Mouse (Mus musculus): ENCODE measurements around the gene Carmil2. TPM values are rescaled to one million over a fixed set of nuclear protein-coding genes. Genes with fewer than 3 reads are reported as not detected.

The Carmil2 gene
- polyA plus RNA-seq, 1 experiment from 2014 or later: 1.4 TPM

DNA sequence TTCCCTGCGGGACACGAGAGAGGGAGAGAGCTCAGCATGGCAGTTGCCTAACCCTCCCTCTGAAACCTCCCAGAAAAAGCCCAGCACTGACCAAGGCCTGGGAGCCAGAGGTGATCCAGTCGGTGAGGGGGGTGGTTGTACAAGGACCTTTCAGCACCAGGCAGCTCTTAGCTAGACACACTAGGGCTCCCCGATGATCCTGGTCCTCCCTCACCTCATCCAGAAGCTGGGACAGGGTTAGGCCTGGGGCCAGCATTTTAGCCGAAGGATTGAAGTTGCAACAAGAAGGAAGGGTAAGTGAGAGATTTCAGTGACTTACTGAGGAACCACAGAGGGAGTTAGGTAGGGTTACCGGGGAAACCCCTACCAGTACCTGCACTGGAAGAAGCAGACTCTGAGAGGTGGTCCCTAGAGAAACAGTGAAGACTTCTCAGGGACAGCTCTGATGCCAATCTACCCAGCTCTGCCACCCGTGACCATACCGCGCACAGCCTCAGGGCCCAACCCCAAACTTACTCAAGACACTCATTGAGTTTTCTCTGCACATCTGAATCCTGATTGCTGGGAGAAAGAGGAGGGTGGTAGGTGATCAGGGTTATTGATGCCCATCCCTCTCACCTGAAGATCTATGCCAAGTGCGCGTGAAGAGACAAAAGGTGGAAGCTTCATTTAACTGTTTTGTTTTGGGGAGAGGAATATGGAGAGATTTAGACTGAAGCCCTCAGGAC is 13.6 kb downstream of the Carmil2 start:
- H3K4me2 ChIP-seq (ENCODE audit: low read depth, low read length): peak overlapping the region; percentile 67
- ATAC-seq (ENCODE audit: low read depth): no peak
- H3K27me3 ChIP-seq (replicated peaks; ENCODE audit: control insufficient read depth, insufficient read depth, low read length): no peaks in the 10 kb centered on the region
- H3K36me3 ChIP-seq (ENCODE audit: control insufficient read depth, insufficient read depth, low read length): peaks cover 41% of the 10 kb centered on the region
- H3K4me3 ChIP-seq (ENCODE audit: low read depth, low read length): peak overlapping the region; percentile 74
- H3K27ac ChIP-seq (replicated peaks; ENCODE audit: low read depth, low read length): no peak overlapping the region
- peak overlapping the region; percentile 67 for H3K9ac ChIP-seq (ENCODE audit: low read depth, low read length)
- DNase-seq (ENCODE audit: low spot score): no peak
- no peaks in the 10 kb centered on the region for H3K9me3 ChIP-seq (ENCODE audit: control insufficient read depth, low read length)
- 87% methylated on average over 11 of the region's 11 CpGs for WGBS
- peaks cover 6% of the 10 kb centered on the region; the same call in 1 of the 2 replicates for H3K4me1 ChIP-seq (ENCODE audit: control insufficient read depth, insufficient read depth, low read length)

DNA sequence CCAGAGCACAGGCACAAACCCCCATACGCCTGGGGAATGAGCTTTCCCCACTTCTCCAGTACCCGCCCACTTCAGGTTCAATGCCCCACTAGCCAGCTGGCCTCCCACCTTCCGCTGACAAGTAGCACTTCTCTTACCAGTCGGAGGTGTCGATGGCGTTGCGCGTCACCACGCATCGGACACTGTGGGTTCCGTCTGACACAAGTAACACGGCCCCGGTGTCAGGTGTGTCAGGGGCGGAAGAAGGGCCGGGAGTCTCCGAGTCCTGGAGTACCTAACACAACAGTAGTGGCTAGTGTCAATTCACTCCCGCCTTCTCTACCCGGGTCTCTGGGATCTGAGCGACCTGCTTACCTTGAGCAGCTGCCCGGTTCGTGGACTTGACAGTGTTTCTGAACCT is 14.5 kb downstream of the Carmil2 start:
- Histone ChIP-seq H3K36me3 (ENCODE audit: control insufficient read depth, insufficient read depth, low read length) (peaks cover 41% of the 10 kb centered on the region), H3K4me3 (ENCODE audit: low read depth, low read length) (peak overlapping the region; percentile 74), H3K27ac (replicated peaks; ENCODE audit: low read depth, low read length) (peak overlapping the region; percentile 93), H3K9ac (ENCODE audit: low read depth, low read length) (peak overlapping the region; percentile 67), H3K27me3 (replicated peaks; ENCODE audit: control insufficient read depth, insufficient read depth, low read length) (no peaks in the 10 kb centered on the region), H3K9me3 (ENCODE audit: control insufficient read depth, low read length) (no peaks in the 10 kb centered on the region), H3K4me1 (ENCODE audit: control insufficient read depth, insufficient read depth, low read length) (peaks cover 6% of the 10 kb centered on the region; the same call in 1 of the 2 replicates), H3K4me2 (ENCODE audit: low read depth, low read length) (peak overlapping the region; percentile 67)
- ATAC-seq (ENCODE audit: low read depth) (peak; percentile 35), DNase-seq (ENCODE audit: low spot score) (no peak)
- under 1% methylated on average over 21 of the region's 21 CpGs for WGBS

GRCm38 (mm10) chr8:105700966-105701824 is 15.1 kb downstream of the Carmil2 start, which contains the start of the genes Acd and Pard6a:
Gene Acd (minus strand): TSS chr8:105701102.
Gene Pard6a (plus strand): TSS chr8:105701148.
- H3K4me2 ChIP-seq (ENCODE audit: low read depth, low read length): peak within 1 kb of the TSS; percentile 67
- no peaks in the 10 kb centered on the region for H3K9me3 ChIP-seq (ENCODE audit: control insufficient read depth, low read length)
- H3K36me3 ChIP-seq (ENCODE audit: control insufficient read depth, insufficient read depth, low read length): peaks cover 41% of the 10 kb centered on the region
- H3K9ac ChIP-seq (ENCODE audit: low read depth, low read length): peak within 1 kb of the TSS; percentile 67
- peak; percentile 96 for DNase-seq (ENCODE audit: low spot score)
- peak; percentile 82 for ATAC-seq (ENCODE audit: low read depth)
- WGBS: 0% methylated on average over 53 of the region's 60 CpGs
- peak within 1 kb of the TSS; percentile 74 for H3K4me3 ChIP-seq (ENCODE audit: low read depth, low read length)
- peaks cover 6% of the 10 kb centered on the region; the same call in 1 of the 2 replicates for H3K4me1 ChIP-seq (ENCODE audit: control insufficient read depth, insufficient read depth, low read length)
- no peaks in the 10 kb centered on the region for H3K27me3 ChIP-seq (replicated peaks; ENCODE audit: control insufficient read depth, insufficient read depth, low read length)
- peak within 1 kb of the TSS; percentile 93 for H3K27ac ChIP-seq (replicated peaks; ENCODE audit: low read depth, low read length)

GRCm38 (mm10) chr8:105702001-105702401 is 15.9 kb downstream of the Carmil2 start:
- H3K36me3 ChIP-seq (ENCODE audit: control insufficient read depth, insufficient read depth, low read length): peaks cover 36% of the 10 kb centered on the region
- H3K4me3 ChIP-seq (ENCODE audit: low read depth, low read length): peak overlapping the region; percentile 74
- H3K4me2 ChIP-seq (ENCODE audit: low read depth, low read length): peak overlapping the region; percentile 67
- DNase-seq (ENCODE audit: low spot score) (no peak), ATAC-seq (ENCODE audit: low read depth) (peak; percentile 4; the same call in 1 of the 2 replicates)
- WGBS: 43% methylated on average over 18 of the region's 18 CpGs
- no peaks in the 10 kb centered on the region for H3K9me3 ChIP-seq (ENCODE audit: control insufficient read depth, low read length)
- H3K27ac ChIP-seq (replicated peaks; ENCODE audit: low read depth, low read length): peak overlapping the region; percentile 93
- peaks cover 11% of the 10 kb centered on the region for H3K4me1 ChIP-seq (ENCODE audit: control insufficient read depth, insufficient read depth, low read length)
- H3K9ac ChIP-seq (ENCODE audit: low read depth, low read length): peak overlapping the region; percentile 67
- no peaks in the 10 kb centered on the region for H3K27me3 ChIP-seq (replicated peaks; ENCODE audit: control insufficient read depth, insufficient read depth, low read length)

DNA sequence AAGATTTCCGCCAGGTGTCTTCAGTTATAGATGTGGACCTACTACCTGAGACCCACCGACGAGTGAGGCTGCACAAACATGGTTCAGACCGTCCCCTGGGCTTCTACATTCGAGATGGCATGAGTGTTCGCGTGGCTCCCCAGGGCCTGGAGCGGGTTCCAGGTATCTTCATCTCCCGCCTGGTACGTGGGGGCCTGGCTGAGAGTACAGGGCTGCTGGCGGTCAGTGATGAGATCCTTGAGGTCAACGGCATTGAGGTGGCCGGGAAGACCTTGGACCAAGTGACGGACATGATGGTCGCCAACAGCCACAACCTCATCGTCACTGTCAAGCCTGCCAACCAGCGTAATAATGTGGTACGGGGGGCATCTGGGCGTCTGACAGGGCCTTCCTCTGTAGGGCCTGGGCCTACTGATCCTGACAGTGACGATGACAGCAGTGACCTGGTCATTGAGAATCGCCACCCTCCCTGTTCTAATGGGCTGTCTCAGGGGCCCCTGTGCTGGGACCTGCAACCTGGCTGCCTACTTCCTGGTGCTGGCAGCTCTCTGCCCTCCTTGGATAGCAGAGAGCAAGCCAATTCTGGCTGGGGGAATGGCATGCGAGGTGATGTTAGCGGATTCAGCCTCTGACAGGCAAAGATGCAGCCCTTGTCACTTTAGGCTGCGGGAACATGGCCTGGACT is 16.8 kb downstream of the Carmil2 start:
- 95% methylated on average over 23 of the region's 24 CpGs for WGBS
- peaks cover 18% of the 10 kb centered on the region for H3K4me1 ChIP-seq (ENCODE audit: control insufficient read depth, insufficient read depth, low read length)
- H3K27me3 ChIP-seq (replicated peaks; ENCODE audit: control insufficient read depth, insufficient read depth, low read length): no peaks in the 10 kb centered on the region
- H3K9me3 ChIP-seq (ENCODE audit: control insufficient read depth, low read length): no peaks in the 10 kb centered on the region
- H3K27ac ChIP-seq (replicated peaks; ENCODE audit: low read depth, low read length): no peak overlapping the region
- peaks cover 29% of the 10 kb centered on the region for H3K36me3 ChIP-seq (ENCODE audit: control insufficient read depth, insufficient read depth, low read length)
- H3K9ac ChIP-seq (ENCODE audit: low read depth, low read length): no peak overlapping the region
- H3K4me2 ChIP-seq (ENCODE audit: low read depth, low read length): no peak overlapping the region
- ATAC-seq (ENCODE audit: low read depth): no peak
- DNase-seq (ENCODE audit: low spot score): no peak
- H3K4me3 ChIP-seq (ENCODE audit: low read depth, low read length): no peak overlapping the region

DNA sequence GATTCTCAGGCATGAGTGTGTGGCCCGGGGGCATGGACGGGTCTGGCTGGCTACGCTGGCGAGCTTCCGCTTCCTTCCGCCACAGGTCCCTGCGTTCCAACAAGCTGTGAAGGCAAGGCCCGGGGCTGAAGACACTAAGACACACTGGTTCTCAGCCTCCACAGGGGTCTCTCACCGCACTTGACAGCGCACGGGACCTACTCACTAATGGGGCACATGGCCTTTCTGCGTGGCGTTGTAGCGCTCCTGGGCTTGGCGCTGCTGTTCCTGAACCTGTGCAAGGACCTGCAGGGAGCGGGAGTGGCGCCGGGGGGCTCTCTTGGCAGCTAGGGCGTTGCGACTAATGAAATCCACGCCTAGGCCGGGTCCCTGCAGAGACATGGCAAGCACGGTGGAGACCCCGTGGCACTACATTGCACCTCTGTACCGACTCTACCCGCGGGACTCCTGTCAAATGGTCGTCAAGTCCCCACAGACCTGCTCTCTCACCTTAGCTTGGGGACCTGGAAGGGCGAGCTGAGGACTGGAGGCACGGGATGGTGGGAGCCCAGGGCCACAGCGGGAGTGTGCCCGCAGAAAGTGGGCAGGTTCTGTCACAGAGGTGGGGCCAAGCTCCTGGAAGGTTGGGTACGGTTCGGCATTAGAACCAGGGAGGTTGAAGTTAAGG is 18.2 kb downstream of the Carmil2 start:
- H3K36me3 ChIP-seq (ENCODE audit: control insufficient read depth, insufficient read depth, low read length): peaks cover 19% of the 10 kb centered on the region
- ATAC-seq (ENCODE audit: low read depth): no peak
- DNase-seq (ENCODE audit: low spot score): no peak
- no peak overlapping the region for H3K4me2 ChIP-seq (ENCODE audit: low read depth, low read length)
- no peak overlapping the region; the same call in 1 of the 2 replicates for H3K9ac ChIP-seq (ENCODE audit: low read depth, low read length)
- H3K27ac ChIP-seq (replicated peaks; ENCODE audit: low read depth, low read length): no peak overlapping the region
- H3K9me3 ChIP-seq (ENCODE audit: control insufficient read depth, low read length): no peaks in the 10 kb centered on the region
- WGBS: 90% methylated on average over 29 of the region's 34 CpGs
- H3K27me3 ChIP-seq (replicated peaks; ENCODE audit: control insufficient read depth, insufficient read depth, low read length): no peaks in the 10 kb centered on the region
- H3K4me3 ChIP-seq (ENCODE audit: low read depth, low read length): no peak overlapping the region
- H3K4me1 ChIP-seq (ENCODE audit: control insufficient read depth, insufficient read depth, low read length): peaks cover 21% of the 10 kb centered on the region

DNA sequence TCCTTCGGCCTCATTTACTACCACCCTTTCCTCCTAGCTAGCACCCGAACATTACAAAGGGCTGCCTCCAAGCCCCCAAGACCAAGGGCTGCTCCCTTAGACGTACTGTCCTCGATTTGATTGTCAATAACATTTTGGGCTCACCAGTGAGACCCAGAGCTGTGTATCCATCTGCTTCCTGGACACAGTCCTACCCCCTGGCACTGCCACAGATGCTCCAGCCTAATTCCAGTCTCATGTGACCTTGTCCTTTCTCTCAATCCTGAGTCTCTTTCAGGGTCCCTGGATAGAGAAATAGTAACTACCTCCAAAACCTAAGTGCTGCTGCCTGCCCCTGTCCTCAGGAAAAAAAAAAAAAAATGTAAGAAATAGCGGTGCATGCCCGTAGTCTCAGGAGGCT is 18.9 kb downstream of the Carmil2 start:
- H3K27ac ChIP-seq (replicated peaks; ENCODE audit: low read depth, low read length): no peak overlapping the region
- H3K27me3 ChIP-seq (replicated peaks; ENCODE audit: control insufficient read depth, insufficient read depth, low read length): no peaks in the 10 kb centered on the region
- H3K36me3 ChIP-seq (ENCODE audit: control insufficient read depth, insufficient read depth, low read length): peaks cover 19% of the 10 kb centered on the region
- peaks cover 20% of the 10 kb centered on the region for H3K4me1 ChIP-seq (ENCODE audit: control insufficient read depth, insufficient read depth, low read length)
- no peak for ATAC-seq (ENCODE audit: low read depth)
- no peak overlapping the region for H3K4me2 ChIP-seq (ENCODE audit: low read depth, low read length)
- H3K9ac ChIP-seq (ENCODE audit: low read depth, low read length): no peak overlapping the region
- WGBS: 89% methylated on average over 6 of the region's 6 CpGs
- DNase-seq (ENCODE audit: low spot score): no peak
- H3K4me3 ChIP-seq (ENCODE audit: low read depth, low read length): no peak overlapping the region
- no peaks in the 10 kb centered on the region for H3K9me3 ChIP-seq (ENCODE audit: control insufficient read depth, low read length)

- DNase-seq (ENCODE audit: low spot score): no peak
- no peaks in the 10 kb centered on the region for H3K27me3 ChIP-seq (replicated peaks; ENCODE audit: control insufficient read depth, insufficient read depth, low read length)
- H3K4me2 ChIP-seq (ENCODE audit: low read depth, low read length): peak overlapping the region; percentile 91
- WGBS: 85% methylated on average over 12 of the region's 12 CpGs
- ATAC-seq (ENCODE audit: low read depth): no peak
- H3K9ac ChIP-seq (ENCODE audit: low read depth, low read length): no peak overlapping the region
- no peaks in the 10 kb centered on the region for H3K9me3 ChIP-seq (ENCODE audit: control insufficient read depth, low read length)
- 0 out of 2 replicates have a peak overlapping the region, but pooled peaks have one; percentile 65 for H3K4me3 ChIP-seq (ENCODE audit: low read depth, low read length)
- peaks cover 15% of the 10 kb centered on the region for H3K4me1 ChIP-seq (ENCODE audit: control insufficient read depth, insufficient read depth, low read length)
- peaks cover 19% of the 10 kb centered on the region for H3K36me3 ChIP-seq (ENCODE audit: control insufficient read depth, insufficient read depth, low read length)
- H3K27ac ChIP-seq (replicated peaks; ENCODE audit: low read depth, low read length): no peak overlapping the region
Measured at GRCm38 (mm10) chr8:105706426-105706825, 20.4 kb downstream of the Carmil2 start.
